Mouse (Mus musculus): ENCODE measurements around the gene Dnhd1. TPM values are rescaled to one million over a fixed set of nuclear protein-coding genes. Genes with fewer than 3 reads are reported as not detected.

Dnhd1 gene
- total RNA-seq (2021), result 1 to 10 TPM; 7.1 to 7.6 TPM
- long read RNA-seq, experiment 1, partial matches to known transcripts, result 0 of 4 reads
- long read RNA-seq, experiment 1, other reads (novel, unspliced or antisense), result 4 of 4 reads
- long read RNA-seq, experiment 2, partial matches to known transcripts, result 0 of 1 reads
- long read RNA-seq, experiment 2, other reads (novel, unspliced or antisense), result 1 of 1 reads

DNA sequence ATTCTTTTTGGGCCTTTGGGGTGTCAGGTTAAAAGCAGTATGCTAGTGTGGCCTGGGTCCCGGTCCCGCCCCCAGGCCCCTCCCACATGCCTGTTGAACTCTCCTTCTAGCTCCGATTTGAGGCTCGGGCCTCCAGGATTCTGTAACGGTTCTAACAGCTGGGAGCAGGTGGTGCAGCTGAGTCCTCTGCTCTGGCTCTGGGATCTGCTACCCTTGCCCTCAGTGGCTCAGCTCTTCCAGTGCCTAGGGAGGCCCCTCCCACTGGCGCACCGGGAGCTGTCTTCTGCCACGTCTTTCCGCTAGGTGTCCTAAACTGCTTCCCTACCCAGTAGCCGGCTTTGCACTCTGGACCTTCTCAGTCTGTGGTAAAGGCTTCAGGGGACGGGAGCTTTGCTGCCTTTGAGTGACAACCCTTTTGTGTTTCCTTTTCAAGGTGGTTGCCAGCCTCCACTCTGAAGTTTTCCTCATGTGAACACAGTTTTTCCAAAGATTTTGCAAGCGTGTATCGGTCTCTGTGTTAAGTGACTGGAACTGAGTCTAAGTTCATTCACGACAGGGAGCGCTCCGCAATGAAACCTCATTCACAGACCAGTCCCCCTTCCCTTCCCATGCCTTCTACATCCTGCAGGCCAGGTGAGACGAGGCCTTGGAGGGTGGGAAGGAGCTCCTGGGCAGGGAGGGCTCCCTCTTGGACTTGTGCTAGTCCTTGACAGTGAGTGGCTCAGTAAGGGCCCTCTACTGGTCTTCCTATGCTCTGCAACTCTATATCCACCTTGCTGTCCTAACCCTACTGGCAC, at the start of gene Dnhd1:
Gene Dnhd1 (plus strand): TSS at position 189 of the 797 bp plus-strand sequence.
- Histone ChIP-seq H3K4me3 (peak within 1 kb of the TSS; percentile 46), H3K27ac (no peak within 1 kb of the TSS)
- DNase-seq (ENCODE audit: extremely low spot score in 1 of 2, low spot score in 2 of 2), result peak; percentile 55 to 62
- intact Hi-C loops (cut with DNase I), result no loop called here
- peak; percentile 56 for TF ChIP-seq CTCF (IDR thresholded peaks at IDR 0.05)

DNA sequence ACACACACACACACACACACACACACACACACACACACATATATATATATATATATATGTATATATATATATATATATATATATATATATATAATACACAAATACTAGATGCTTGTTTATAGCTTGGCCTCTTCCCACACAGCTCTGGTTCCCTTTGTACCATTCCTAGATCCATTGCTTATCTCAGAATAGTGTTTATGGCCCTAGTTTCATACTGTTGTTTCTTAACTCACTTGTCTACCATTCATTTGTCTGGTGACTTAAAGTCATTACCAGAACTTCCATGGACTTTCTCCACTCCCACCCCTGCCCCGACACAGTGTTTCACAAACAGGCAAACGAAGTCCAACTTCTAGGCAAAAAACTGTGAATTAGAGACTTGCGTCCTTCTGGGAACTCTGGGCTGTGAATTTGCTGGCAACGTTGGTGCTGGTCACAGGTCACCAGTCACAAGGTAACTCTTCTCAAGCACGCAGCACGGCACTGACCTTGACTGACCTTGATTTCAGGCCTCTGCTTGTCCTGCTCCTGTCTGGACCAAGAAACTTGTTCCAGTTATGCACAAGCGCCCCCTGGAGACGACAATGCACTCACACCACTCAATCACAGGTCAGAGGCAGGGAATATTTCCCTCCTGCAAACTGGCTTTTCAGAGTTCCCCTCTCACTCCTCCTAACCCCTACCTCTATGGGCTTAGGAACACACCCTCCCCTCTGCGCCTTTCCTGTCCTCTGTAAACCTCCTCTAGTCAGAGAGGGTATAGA, 47.6 kb upstream of the Dnhd1 start:
- peak; percentile 74 for TF ChIP-seq CTCF (IDR thresholded peaks at IDR 0.05)
- intact Hi-C loops (cut with DNase I), result loop anchor here (2.0 kb wide), 1 partner anchor 54 kb away; no protein-coding TSS in a partner anchor
- no peak overlapping the region for H3K27ac ChIP-seq

DNA sequence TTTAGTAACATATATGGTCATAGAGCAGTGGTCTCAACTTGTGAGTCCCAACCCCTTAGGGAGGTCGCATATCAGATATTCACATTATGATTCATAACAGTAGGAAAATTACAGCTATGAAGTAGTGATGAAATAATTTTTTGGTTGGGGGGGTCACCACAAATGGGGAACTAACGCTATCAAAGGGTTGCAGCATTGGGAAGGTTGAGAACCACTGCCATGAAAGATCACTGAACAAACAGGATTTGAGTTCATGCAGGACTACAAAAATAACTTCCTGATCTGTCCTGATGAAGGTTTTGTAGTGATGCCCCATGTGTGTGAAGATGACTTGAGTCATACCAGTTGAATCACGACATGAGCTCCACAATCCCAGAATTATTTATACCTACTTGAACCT, 42.2 kb upstream of the Dnhd1 start:
- intact Hi-C loops (cut with DNase I), result no loop called here

More for the DNA sequence above, 47.6 kb upstream of the Dnhd1 start:
- no peak overlapping the region for H3K4me3 ChIP-seq
- peak; percentile 65 for DNase-seq (ENCODE audit: extremely low spot score in 1 of 2, low spot score in 2 of 2)

DNA sequence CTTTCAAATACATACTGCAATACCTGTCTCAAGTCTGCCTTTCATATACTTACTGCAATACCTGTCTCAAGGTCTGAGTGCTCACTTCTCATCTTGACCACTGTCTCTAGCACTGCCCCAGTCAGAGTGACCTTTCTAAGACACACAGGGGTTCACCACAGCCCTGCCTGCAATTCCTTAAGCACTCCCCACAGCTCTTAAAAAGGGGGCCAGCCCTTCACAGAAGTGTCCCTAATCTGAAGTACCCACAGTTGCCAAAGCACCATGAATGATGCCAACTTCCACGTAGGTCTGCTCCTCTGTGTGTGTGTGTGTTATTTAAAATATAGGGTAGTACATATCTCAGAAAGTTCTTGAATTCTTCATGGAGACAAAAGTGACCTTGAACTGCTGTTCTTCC, 38.9 kb upstream of the Dnhd1 start:
- no peak for DNase-seq (ENCODE audit: extremely low spot score in 1 of 2, low spot score in 2 of 2)
- no peak overlapping the region for H3K27ac ChIP-seq
- H3K4me3 ChIP-seq, result no peak overlapping the region
- TF ChIP-seq CTCF (IDR thresholded peaks at IDR 0.05), result no peak
- intact Hi-C loops (cut with DNase I), result no loop called here

More for the DNA sequence above, 42.2 kb upstream of the Dnhd1 start:
- no peak for TF ChIP-seq CTCF (IDR thresholded peaks at IDR 0.05)
- no peak for DNase-seq (ENCODE audit: extremely low spot score in 1 of 2, low spot score in 2 of 2)
- Histone ChIP-seq H3K4me3 (no peak overlapping the region), H3K27ac (no peak overlapping the region)

DNA sequence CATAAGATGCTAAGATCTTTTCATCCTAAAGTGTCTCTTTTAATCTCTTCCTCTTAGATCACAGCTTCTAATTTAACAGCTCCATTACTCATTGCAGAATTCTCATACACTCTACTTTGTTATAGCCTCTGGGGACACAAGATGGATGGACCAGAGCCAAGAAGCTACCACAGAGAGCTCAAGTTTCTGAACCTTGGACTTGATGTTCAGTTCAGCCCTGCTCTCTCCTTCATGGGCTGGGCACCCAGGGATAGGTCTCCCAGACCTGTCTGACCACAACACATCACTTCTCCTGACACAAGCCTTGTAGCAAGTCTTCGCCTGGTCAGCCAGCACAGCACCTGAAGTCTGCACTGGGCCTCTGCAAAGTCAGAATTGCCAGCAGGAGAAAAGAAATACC, 36.2 kb upstream of the Dnhd1 start:
- intact Hi-C loops (cut with DNase I), result no loop called here
- TF ChIP-seq CTCF (IDR thresholded peaks at IDR 0.05), result no peak
- DNase-seq (ENCODE audit: extremely low spot score in 1 of 2, low spot score in 2 of 2), result no peak
- no peak overlapping the region for H3K27ac ChIP-seq
- no peak overlapping the region for H3K4me3 ChIP-seq

DNA sequence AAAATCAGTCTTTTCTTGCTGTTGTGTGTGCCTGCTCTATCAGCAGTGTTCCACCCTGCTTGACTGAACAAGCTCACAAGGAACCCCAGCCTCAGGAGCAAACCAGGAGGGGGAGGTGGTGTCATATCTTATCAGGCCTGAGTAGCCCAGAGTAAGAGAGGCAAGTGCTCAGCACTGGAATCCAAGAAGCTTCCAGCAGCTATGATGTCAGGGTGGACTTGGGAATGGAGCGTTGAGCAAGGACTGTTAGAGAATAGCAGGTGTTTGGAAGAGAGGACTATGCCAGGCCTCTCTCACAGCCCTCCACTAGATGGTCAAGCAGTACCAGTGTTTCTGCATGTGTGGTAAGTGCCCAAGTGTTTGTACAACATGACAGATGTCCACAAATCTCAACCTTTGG, 34.9 kb upstream of the Dnhd1 start:
- Histone ChIP-seq H3K27ac (no peak overlapping the region), H3K4me3 (no peak overlapping the region)
- intact Hi-C loops (cut with DNase I), result no loop called here
- TF ChIP-seq CTCF (IDR thresholded peaks at IDR 0.05), result no peak
- no peak for DNase-seq (ENCODE audit: extremely low spot score in 1 of 2, low spot score in 2 of 2)

DNA sequence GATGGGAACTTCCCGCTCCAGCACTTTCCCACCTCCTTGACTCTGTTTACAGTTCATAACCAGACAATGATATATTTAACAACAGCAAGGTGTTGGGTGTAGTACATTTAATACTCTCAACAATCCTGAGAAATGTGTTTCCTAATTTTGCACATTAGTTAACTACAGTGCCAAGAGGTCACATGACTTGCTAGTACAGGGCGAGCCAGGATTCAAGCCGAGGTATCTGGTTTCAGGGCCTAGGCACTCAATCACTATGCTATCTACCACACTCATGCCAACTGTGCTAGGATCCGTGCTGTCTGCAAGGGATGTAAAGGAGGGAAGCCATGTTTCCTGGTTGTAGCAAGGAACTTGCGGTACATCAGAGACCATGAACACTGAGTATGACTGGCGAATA, 34.1 kb upstream of the Dnhd1 start:
- Histone ChIP-seq H3K27ac (no peak overlapping the region), H3K4me3 (no peak overlapping the region)
- DNase-seq (ENCODE audit: extremely low spot score in 1 of 2, low spot score in 2 of 2), result no peak
- intact Hi-C loops (cut with DNase I), result no loop called here
- no peak for TF ChIP-seq CTCF (IDR thresholded peaks at IDR 0.05)

DNA sequence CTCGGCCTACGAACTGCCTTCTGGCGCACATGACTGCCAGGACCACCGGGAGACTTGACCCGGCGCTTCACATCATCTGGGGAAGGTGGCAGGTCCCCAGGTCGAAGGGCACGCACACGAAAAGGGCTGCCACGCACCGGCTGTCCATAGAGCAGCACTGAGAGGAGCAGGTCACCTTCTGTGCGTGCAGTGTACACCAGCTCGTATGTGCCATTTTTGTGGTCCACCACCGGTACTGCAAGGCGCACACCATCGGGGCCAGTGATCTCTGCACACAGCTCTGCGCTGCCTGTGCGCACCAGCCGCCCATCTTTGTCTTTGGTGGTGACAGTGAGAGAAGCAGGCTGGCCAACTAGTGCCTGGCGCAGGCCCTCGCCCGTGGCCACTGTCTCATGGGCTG, 32.8 kb upstream of the Dnhd1 start:
- Histone ChIP-seq H3K27ac (no peak overlapping the region), H3K4me3 (no peak overlapping the region)
- no peak for DNase-seq (ENCODE audit: extremely low spot score in 1 of 2, low spot score in 2 of 2)
- no peak for TF ChIP-seq CTCF (IDR thresholded peaks at IDR 0.05)
- intact Hi-C loops (cut with DNase I), result no loop called here

DNA sequence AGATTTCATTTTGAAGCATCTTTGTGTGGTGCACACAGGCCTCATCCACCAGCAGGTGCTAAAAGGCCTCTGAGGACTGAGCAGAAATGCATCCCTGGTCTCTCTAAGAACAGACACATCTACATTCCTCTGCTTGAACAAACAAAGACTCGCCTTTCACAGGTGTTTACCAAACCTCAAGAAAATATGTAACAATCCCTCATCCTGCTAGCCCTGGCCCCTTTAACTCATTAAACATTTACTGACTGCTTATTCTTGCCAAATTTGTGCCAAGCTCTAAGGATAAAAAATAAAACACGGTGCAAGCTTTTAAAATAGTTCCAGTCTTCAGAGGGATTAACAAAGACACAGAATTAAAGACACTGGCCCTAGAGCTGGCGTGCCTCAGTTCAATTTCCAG, 30.9 kb upstream of the Dnhd1 start:
- intact Hi-C loops (cut with DNase I), result no loop called here
- no peak for DNase-seq (ENCODE audit: extremely low spot score in 1 of 2, low spot score in 2 of 2)
- TF ChIP-seq CTCF (IDR thresholded peaks at IDR 0.05), result no peak

DNA sequence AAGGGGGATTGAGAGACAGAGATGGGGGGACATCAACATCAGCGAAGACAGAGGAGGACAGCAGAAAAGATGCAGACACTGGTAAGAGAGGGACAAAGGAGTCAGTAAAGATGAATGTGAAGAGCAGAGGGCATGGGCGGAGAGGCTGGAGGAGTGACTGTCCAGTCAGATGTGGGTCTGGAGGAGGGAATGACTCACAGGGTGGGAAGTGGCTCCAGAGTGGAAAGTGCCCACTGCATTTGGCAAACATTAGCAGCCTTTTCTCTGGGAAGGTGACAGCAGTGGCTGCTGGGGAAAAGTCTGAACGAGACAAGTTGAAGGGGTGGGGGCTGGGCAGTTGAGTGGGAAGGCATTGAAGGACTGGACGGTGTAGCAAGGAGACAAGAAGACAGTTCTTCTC, 29.6 kb upstream of the Dnhd1 start:
- no peak for TF ChIP-seq CTCF (IDR thresholded peaks at IDR 0.05)
- H3K4me3 ChIP-seq, result no peak overlapping the region
- DNase-seq (ENCODE audit: extremely low spot score in 1 of 2, low spot score in 2 of 2), result peak in 1 of 2 experiments; percentile 31
- peak overlapping the region; percentile 71 for H3K27ac ChIP-seq
- intact Hi-C loops (cut with DNase I), result no loop called here

More for the DNA sequence above, 30.9 kb upstream of the Dnhd1 start:
- H3K4me3 ChIP-seq, result no peak overlapping the region
- no peak overlapping the region; the same call in 1 of the 2 replicates for H3K27ac ChIP-seq

DNA sequence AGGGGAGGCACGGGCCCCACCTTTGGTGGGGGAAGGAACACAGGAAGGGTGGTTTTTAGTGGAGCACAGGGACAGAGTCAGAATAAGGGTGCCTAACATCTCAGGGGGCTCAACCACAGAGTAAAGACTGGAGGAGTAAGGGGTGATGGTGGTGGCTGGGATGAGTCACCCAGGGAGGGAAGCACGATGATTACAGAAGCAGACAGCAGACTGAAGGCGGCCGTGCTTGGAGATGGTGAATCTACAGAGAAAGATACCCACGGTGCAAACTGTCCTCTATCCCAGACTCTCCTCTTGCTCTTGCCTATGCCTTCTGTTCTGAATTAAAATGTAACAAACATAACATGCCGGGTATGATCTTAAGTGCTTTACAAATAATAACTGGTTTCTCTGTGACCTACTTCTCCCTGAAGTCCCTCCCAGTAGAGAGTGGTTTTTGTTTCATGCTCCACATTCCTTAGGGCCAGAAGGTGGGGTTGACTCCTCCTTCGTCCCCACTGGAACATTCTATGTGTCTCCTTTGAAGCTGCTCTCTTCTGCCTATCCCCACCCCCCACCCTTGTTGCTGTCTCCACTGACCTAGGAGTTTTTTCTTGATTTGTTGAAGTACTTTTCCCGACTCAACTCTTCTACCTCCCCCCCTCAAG, 28.9 kb upstream of the Dnhd1 start:
- Histone ChIP-seq H3K27ac (peak overlapping the region; percentile 71), H3K4me3 (no peak overlapping the region)
- DNase-seq (ENCODE audit: extremely low spot score in 1 of 2, low spot score in 2 of 2), result peak in 1 of 2 experiments; percentile 47
- intact Hi-C loops (cut with DNase I), result no loop called here
- no peak for TF ChIP-seq CTCF (IDR thresholded peaks at IDR 0.05)
